Mouse (Mus musculus) urinary bladder, adult 18-20 months (tissue): ENCODE data around the gene Pcnx.
"Not testable (repeated sequence)": the region's sequence is repeated elsewhere in the genome, so short reads cannot be mapped to it uniquely, and the experiment has no call there.

ENCODE experiments used
- DNase-seq, 2 experiments: peaks; one replicate each; pipeline ENCODE4 v3.0.0; 2022; ENCODE audit warnings: low spot score in 2 of 2, mixed read lengths in 2 of 2

Gene Pcnx

GRCm38 (mm10) chr12:81965416-81965815, 105.6 kb downstream of the Pcnx start:
- no peak for DNase-seq

- DNase-seq, result no peak
These were observed 111.4 kb downstream of the Pcnx start for GRCm38 (mm10) chr12:81971042-81971883.

- no peak for DNase-seq
These were observed 112.1 kb downstream of the Pcnx start for GRCm38 (mm10) chr12:81971884-81972362.

- no peak for DNase-seq
These were observed 115.0 kb downstream of the Pcnx start for GRCm38 (mm10) chr12:81974806-81975205.

GRCm38 (mm10) chr12:81977346-81977745, 117.5 kb downstream of the Pcnx start:
- DNase-seq, result no peak

- no peak for DNase-seq
These were observed 119.5 kb downstream of the Pcnx start for GRCm38 (mm10) chr12:81979312-81979711.

GRCm38 (mm10) chr12:81992106-81992505, 132.3 kb downstream of the Pcnx start:
- DNase-seq, result no peak

GRCm38 (mm10) chr12:81992996-81993395, 133.2 kb downstream of the Pcnx start:
- DNase-seq, result no peak

- no peak for DNase-seq
These were observed 135.3 kb downstream of the Pcnx start for GRCm38 (mm10) chr12:81994911-81995667.

GRCm38 (mm10) chr12:81996679-81997362, 137.0 kb downstream of the Pcnx start:
- no peak for DNase-seq

GRCm38 (mm10) chr12:81997497-81997896, 137.7 kb downstream of the Pcnx start:
- no peak for DNase-seq

- DNase-seq, result not testable (repeated sequence)
These were observed 142.9 kb downstream of the Pcnx start for GRCm38 (mm10) chr12:82002697-82003096.

- not testable (repeated sequence) for DNase-seq
These were observed 166.2 kb downstream of the Pcnx start for GRCm38 (mm10) chr12:82025901-82026633.

GRCm38 (mm10) chr12:82033524-82033923, 173.7 kb downstream of the Pcnx start:
- not testable (repeated sequence) for DNase-seq

GRCm38 (mm10) chr12:82033973-82034372, 174.2 kb downstream of the Pcnx start:
- not testable (repeated sequence) for DNase-seq

- not testable (repeated sequence) for DNase-seq
These were observed 184.3 kb downstream of the Pcnx start for GRCm38 (mm10) chr12:82044078-82044477.
